Mouse (Mus musculus): ENCODE results near the gene Il31.

Gene Il31

GRCm38 (mm10) chr5:123470784-123471400 lies 18.4 kb downstream of the Il31 start:
- DNase-seq (ENCODE audit: low read depth): no peak

- DNase-seq (ENCODE audit: low read depth): no peak
Measured at GRCm38 (mm10) chr5:123464638-123465037, 24.7 kb downstream of the Il31 start.

- no peak for DNase-seq (ENCODE audit: low read depth)
Measured at GRCm38 (mm10) chr5:123461420-123461819, 27.9 kb downstream of the Il31 start.

- DNase-seq (ENCODE audit: low read depth): no peak
Measured at GRCm38 (mm10) chr5:123451886-123452285, 37.4 kb downstream of the Il31 start.

- DNase-seq (ENCODE audit: low read depth): no peak
Measured at GRCm38 (mm10) chr5:123444849-123445334, 44.4 kb downstream of the Il31 start.

GRCm38 (mm10) chr5:123444069-123444468 lies 45.2 kb downstream of the Il31 start:
- DNase-seq (ENCODE audit: low read depth): peak; percentile 88

- DNase-seq (ENCODE audit: low read depth): no peak
Measured at GRCm38 (mm10) chr5:123442283-123442682, 47.0 kb downstream of the Il31 start.

GRCm38 (mm10) chr5:123440664-123441063 lies 48.6 kb downstream of the Il31 start:
- no peak for DNase-seq (ENCODE audit: low read depth)

GRCm38 (mm10) chr5:123439941-123440340 lies 49.3 kb downstream of the Il31 start:
- DNase-seq (ENCODE audit: low read depth): no peak

- DNase-seq (ENCODE audit: low read depth): no peak
Measured at GRCm38 (mm10) chr5:123439312-123439711, 50.0 kb downstream of the Il31 start.

- no peak for DNase-seq (ENCODE audit: low read depth)
Measured at GRCm38 (mm10) chr5:123438381-123438780, 50.9 kb downstream of the Il31 start.

- peak; percentile 82 for DNase-seq (ENCODE audit: low read depth)
Measured at GRCm38 (mm10) chr5:123436780-123437175, 52.5 kb downstream of the Il31 start.

- DNase-seq (ENCODE audit: low read depth): peak; percentile 70
Measured at GRCm38 (mm10) chr5:123436071-123436779, 53.1 kb downstream of the Il31 start.

- no peak for DNase-seq (ENCODE audit: low read depth)
Measured at GRCm38 (mm10) chr5:123432305-123432874, 56.9 kb downstream of the Il31 start.

- peak; percentile 49 for DNase-seq (ENCODE audit: low read depth)
Measured at GRCm38 (mm10) chr5:123431524-123432304, 57.6 kb downstream of the Il31 start.

Measured in NIH3T3 (cell line).